Mouse (Mus musculus) hindlimb bud, embryonic 11.5 days (tissue): ENCODE measurements around the gene Tmc3.

Experiments used
- DNase-seq: peaks from one replicate; pipeline ENCODE4 v3.0.0-alpha.2; 2012; ENCODE audit warnings: low read depth, low spot score; ENCODE audit errors: extremely low spot score

Gene Tmc3

GRCm38 (mm10) chr7:83637781-83638583 is 53.3 kb downstream of the Tmc3 start:
- no peak for DNase-seq

GRCm38 (mm10) chr7:83639084-83639483 is 54.4 kb downstream of the Tmc3 start:
- no peak for DNase-seq

GRCm38 (mm10) chr7:83640581-83640980 is 55.9 kb downstream of the Tmc3 start:
- DNase-seq: no peak

- DNase-seq: no peak
Measured at GRCm38 (mm10) chr7:83641163-83641562, 56.4 kb downstream of the Tmc3 start.

GRCm38 (mm10) chr7:83643581-83643980 is 58.9 kb downstream of the Tmc3 start:
- no peak for DNase-seq

- DNase-seq: no peak
Measured at GRCm38 (mm10) chr7:83644761-83645160, 60.0 kb downstream of the Tmc3 start.

- DNase-seq: no peak
Measured at GRCm38 (mm10) chr7:83645476-83645875, 60.7 kb downstream of the Tmc3 start.

- DNase-seq: no peak
Measured at GRCm38 (mm10) chr7:83648807-83649206, 64.1 kb downstream of the Tmc3 start.

GRCm38 (mm10) chr7:83650638-83651037 is 65.9 kb downstream of the Tmc3 start:
- DNase-seq: no peak

GRCm38 (mm10) chr7:83652498-83652897 is 67.8 kb downstream of the Tmc3 start:
- DNase-seq: no peak

GRCm38 (mm10) chr7:83653605-83654051 is 68.9 kb downstream of the Tmc3 start:
- DNase-seq: no peak

- DNase-seq: no peak
Measured at GRCm38 (mm10) chr7:83654196-83654595, 69.5 kb downstream of the Tmc3 start.

GRCm38 (mm10) chr7:83654938-83655630 is 70.4 kb downstream of the Tmc3 start:
- DNase-seq: no peak

GRCm38 (mm10) chr7:83658716-83659115 is 74.0 kb downstream of the Tmc3 start:
- DNase-seq: no peak

GRCm38 (mm10) chr7:83659159-83660065 is 74.7 kb downstream of the Tmc3 start:
- DNase-seq: no peak

- DNase-seq: no peak
Measured at GRCm38 (mm10) chr7:83660273-83660691, 75.6 kb downstream of the Tmc3 start.

- DNase-seq: no peak
Measured at GRCm38 (mm10) chr7:83661031-83661430, 76.3 kb downstream of the Tmc3 start.

- DNase-seq: no peak
Measured at GRCm38 (mm10) chr7:83661763-83662162, 77.0 kb downstream of the Tmc3 start.

GRCm38 (mm10) chr7:83662711-83663375 is 78.1 kb downstream of the Tmc3 start:
- no peak for DNase-seq

GRCm38 (mm10) chr7:83666087-83666595 is 81.4 kb downstream of the Tmc3 start:
- no peak for DNase-seq
